Mouse (Mus musculus) embryo, embryonic 10 days (tissue): Measurements from ENCODE around the gene Exosc6.
"Not testable (repeated sequence)": the region's sequence is repeated elsewhere in the genome, so short reads cannot be mapped to it uniquely, and the experiment has no call there.

Experiments used
- DNase-seq: peaks from one replicate; pipeline ENCODE4 v3.0.0-alpha.2; 2015; ENCODE audit warnings: low spot score

The Exosc6 gene

DNA sequence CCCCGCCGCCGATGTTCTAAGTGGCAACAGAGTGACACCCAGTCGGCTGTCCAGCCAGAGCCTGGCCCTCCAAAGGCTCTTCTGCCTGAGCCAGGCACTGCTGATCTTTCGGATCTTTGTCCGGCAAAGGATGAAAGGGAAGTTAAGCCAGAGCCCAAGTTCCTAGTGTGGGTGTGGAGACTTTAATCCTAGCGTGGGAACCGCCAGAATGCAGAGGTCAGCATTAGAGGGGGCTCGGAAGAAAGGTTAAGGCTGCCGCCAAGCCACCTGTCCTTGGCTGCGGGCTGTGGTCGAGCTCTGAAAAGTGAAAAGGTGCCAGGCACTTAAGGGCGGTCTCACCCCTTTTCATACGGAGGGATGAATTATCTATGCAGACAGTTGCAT is 5.5 kb downstream of the Exosc6 start:
- peak; percentile 42 for DNase-seq

DNA sequence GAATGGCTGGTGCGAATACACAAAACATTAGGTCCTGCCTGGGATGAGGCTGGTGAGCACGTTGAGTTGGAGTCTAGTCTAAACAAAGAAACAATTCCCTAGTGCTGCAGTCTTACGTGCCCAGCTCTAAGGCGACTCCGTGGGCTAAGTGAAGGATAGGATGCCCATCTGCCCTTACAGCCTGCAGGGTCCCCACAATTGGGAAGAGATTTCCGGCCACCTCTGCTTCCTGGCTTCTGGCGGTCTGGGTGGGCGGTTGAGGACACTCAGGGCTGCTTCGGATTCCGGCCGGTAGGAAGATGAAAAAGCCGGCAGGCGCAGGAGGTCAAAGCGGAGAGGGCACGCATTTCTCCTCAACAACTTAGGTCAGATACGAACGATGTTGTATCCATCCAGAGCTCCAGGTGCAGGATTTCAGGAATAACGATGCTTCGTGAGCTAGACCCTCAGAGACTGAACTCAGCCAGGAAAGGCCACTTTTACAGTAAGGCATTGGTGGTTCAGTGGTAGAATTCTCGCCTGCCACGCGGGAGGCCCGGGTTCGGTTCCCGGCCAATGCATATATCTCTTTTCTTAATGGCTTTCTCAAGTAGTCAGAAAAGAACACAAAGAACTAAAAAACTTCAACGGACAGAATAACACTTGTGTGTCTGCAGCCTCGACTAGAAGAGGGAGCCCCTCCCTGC is 6.1 kb downstream of the Exosc6 start:
- DNase-seq = peak; percentile 91

DNA sequence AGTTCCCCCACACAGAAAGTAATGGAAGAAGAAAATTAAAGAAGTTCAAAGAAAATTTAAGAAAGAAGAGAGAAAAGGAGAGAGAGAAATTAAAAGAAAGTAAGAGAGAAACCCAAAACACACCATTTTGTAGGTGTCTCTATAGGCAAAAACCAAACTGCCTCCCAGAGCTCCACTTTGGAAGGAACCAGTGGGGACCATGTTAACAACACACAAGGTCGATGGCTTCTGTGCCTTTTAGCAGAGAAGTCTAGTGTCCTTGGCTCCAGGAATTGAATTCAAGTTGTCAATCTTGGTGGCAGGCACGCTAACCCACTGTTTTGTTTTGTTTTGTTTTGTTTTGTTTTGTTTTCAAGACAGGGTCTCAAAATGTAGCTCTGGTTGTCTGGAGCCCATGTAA is 6.8 kb downstream of the Exosc6 start:
- no peak for DNase-seq

DNA sequence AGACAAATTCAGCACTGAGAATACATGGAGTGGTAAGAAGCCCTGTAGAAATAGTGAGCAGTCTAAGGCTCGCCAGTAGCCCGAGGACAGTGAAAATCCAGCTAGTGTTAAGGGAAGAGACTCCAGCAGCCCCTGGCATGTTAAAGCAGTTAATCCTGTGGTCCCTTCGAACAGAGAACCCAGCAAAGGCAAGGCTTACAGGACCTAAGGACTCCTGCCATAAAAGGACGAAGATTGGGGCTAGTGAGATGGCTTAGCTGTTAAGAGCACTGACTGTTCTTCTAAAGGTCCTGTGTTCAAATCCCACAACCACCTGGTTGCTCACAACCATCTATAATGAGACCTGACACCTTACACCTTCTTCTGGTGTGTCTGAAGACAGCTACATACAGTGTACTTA is 10.2 kb downstream of the Exosc6 start:
- no peak for DNase-seq

DNA sequence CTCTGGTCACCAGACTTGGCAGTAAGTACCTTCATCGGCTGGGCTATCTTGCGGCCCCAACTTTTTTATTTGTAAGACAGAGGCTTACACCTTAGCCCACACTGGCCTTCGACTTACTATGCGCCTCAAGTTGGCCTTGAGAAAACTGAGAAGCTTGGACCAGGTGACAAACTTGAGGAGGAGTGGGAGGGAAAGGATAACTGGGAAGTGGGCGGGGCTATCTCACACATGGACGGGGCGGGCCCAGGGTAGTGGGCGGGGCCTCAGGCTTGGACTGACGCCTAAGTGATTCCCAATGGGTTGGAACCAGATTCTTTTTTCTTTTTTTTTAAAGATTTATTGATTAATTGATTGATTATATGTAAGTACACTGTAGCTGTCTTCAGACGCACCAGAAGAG is 11.3 kb downstream of the Exosc6 start:
- no peak for DNase-seq

DNA sequence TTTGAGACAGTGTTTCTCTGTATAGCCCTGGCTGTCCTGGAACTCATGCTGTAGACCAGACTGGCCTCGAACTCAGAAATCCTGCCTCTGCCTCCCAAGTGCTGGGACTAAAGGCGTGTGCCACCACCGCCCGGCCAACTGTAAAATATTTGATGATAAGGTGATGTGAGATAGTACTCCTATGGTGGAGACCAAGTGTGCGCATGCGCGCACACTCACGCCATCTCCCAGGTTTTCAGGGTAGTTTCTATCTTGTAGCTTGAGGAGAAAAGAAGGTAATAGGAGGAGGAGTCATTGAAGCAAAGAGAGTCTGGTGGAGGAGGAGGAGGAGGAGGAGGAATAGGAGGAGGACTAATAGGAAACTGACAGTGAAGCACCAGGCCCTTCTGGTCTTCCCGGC is 12.5 kb downstream of the Exosc6 start:
- not testable (repeated sequence) for DNase-seq

DNA sequence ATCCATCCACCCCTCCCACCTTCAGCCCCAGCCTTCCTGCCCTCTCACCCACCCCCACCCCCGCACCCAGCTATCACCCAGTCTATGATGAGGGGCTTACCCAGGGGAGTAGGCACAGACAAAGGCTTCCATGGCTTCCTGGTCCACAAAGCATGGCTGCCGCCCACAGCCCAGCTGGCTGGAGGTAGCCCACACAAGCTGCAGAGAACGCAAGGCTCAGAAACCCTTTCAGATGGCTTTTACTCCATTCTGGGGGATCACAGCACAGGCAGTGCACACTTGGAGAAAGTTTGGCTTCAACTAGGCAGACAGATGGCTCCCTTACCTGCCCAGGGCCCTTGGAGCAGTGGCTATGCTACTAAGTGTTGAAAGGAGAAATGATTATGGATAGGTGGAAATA is 19.8 kb downstream of the Exosc6 start:
- DNase-seq = no peak

DNA sequence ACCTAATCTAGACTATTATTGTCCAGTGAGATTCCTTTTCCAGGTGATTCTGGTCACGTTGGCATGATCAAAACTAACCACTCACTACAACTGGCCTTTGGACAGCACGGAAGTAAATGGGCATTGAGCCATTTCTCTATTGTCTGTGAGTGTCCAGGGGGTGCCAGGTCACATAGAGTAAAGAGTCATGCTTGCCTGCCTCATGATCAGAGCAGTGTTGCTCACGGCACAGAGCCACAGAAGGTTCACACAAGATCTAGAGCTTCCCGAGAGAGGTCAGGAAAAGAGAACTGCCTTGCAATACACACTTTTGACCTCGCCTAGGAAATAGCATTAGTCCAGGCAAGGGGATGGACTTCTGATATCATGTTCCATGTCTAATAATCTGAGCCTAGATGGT is 23.3 kb downstream of the Exosc6 start:
- no peak for DNase-seq

DNA sequence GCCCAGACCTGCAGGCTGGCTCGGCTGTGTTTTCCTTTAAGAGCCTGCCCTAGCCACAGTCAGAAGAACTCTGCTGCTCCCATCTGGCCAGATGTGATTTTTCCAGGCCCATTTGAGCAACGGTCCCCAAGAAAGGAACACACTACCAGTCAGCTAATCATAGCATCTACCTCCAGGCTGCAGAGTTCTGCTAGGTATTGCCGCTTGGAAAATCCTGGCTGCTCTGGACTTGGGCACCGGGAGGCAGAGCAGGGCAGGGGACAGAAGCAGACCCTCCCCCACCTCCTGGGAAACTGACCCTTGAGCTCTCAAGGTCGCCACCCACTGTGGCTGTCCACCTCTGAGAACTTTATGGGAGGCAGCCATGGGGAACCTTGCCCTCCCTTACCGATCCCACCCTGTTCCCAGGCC is 23.7 kb downstream of the Exosc6 start:
- DNase-seq = peak; percentile 51

DNA sequence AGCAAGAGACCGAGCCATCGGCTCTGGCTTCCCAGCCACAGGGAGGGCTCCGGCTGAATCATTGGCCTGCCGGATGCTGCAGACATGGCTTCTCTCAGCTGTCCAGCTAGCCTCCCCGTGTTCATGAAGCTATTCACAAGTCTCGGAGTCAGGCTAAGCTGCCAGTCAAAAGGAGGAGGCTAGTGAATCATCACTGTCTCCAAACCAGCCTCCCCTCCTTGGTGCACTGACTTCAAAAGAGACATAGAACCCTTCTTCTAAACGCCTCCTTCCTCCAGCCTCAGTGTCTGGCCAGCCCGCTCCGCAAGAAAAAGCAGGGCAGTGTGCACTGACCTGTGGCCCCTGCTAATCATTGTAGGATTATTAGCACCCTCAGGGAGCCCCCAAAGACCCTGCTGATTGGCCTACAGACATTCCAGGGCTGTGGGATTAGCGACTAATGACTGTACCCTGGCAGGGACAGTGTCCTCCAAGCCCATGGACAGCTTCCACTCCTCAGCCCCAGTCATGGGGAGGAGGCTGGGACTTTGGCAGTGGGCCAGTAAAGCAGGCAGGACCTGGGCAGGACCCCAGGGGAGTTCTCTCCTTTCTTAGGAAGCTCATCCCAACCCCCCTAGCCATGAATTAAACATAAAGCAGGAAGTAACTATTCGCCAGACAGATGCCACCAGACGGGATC is 25.6 kb downstream of the Exosc6 start:
- no peak for DNase-seq

DNA sequence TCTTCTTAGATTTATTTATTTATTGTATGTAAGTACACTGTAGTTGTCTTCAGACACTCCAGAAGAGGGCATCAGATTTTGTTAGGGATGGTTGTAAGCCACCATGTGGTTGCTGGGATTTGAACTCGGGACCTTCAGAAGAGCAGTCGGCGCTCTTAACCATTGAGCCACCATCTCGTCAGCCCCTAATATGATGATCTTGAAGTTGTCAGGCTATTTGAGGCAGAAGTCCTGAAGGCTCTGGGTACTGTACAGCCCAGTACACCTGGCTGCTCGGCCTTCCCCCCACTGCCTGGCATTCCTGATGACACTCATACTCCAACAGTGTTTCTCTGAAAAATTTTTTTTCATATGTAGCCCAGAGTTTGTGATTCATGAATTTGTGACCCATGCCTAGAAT is 27.8 kb downstream of the Exosc6 start:
- not testable (repeated sequence) for DNase-seq

DNA sequence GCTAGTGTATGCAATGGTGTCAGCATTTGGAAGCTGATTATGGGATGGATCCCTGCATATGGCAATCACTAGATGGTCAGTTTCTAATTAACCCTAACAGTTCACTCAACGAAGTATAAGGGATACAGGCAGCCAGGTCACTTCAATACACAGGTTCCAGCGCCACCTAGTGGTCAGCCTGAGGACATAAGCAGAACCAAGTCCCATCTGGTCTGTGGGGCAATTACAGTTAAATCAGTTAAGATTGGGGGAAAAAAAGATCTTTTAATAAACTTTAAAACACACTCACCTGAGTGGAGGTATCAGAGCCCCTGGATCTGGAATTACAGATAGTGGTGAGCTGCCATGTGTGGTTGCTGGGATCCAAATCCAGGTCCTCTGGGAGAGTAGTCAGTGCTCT is 34.0 kb downstream of the Exosc6 start:
- peak; percentile 90 for DNase-seq

DNA sequence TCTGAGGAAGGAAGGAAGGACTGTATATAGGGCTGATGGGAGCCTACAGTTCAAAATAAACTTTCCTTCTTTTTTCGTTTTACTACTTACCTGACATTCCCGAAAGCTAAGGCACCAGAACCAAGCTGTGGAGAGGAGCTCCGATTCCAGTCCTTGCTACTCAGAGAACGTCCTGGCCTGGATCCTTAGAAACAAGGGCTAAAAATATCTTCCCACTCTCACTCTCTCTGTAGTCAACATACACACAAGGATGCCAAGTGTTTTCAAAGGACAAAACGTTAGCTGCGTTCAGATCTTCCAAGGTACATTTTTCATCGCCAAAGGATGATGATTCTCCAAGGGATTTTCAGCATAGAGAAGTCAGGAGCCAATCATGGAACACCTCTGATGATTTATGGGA is 35.6 kb downstream of the Exosc6 start:
- no peak for DNase-seq

DNA sequence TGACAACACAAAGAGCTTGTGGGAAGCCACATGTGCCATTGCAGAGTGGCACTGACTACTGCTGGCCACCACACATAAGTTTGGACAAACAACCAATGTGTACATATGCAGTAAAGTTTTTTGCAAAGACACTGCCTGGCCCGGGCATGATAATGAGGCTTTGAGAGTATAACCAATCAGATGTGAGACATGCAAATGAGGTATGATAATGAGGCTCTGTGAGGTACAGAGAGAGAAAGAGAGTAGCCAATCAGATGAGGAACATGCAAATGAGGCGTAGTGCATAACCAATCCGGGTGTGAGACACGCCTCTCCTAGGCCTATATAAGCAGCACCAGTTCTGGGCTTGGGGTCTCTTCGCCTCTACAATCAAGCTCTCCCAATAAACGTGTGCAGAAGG is 36.2 kb downstream of the Exosc6 start, which contains the start of gene Clec18a:
TSS of gene Clec18a (minus strand) at position 101 of the 400 bp plus-strand sequence.
- not testable (repeated sequence) for DNase-seq

DNA sequence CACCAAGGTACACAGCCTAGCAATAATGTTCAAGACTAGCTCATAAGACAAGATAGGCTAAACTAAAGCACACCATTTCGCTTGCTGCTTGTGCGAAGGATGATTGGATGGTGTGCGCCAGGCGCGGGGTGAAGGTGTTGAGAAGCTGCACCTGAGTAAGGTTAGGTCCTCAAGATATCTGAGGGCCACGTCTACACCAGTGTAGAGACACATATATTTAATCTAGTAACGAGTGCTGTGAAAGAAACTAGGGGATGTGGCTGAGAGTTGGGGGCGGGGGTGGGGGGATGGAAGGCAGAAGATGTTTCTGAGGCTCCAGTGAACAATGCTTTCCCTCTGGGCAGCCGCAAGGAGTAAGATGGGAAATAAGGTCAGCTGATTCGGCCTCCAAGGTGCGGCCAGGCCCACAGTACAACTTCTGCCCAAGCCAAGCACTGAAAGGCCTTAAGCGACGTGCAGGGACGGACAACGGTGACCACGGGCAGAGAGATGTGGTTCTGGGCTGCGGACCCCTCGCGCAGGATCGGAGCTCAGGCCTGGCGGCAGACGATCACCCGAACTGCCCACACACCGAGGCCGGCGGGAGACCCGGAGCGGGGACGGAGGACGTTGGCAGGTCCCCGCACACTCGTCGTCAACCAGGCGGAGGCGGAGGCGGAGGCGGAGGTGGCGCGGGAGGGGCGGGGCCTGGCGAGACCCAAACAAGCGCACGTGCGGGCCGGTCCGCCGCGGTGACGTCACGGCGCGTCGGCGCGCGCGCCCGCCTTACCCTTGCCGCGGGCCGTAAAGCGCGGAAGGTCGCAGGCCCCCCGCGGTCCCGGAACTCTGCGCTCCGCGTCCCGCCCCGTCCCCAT is 38.0 kb downstream of the Exosc6 start, which contains the start of gene Pdpr:
TSS of gene Pdpr (plus strand) at position 766 of the 854 bp plus-strand sequence.
- peak; percentile 88 for DNase-seq

DNA sequence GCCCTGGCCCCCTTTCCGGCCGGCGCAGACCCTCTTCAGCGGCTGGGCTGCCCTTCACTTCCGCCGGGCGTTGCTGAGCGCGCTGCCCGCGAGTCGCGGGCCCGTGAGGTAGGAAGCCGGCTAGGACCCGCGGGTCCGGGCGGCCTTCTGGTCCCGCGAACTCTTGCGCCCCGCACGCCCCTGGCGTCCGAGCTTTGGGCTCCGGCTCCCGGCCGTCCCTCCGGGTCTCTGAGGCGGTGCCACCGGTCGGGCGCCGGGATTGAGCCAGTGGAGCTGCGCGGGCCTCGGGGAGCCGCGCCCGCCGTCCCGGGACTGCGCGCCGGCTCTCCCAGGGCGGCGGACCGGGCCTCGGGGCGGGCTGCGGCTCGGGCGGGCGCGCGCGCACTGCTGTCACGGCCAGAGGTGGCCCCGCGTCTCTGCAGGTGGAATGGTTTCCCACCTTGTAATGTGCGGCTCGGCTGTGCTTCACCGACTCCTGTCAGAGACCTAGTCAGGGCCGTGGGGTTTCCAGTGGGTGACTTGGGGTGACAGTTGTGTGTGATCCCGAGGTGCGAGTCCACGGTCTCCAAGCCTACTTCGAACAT is 38.7 kb downstream of the Exosc6 start:
- not testable (repeated sequence) for DNase-seq
